ENCODE assay signal across 9 mouse cellular contexts in genomic region chr4:53219351-53219750, GRCm38 (mm10). TPM values are rescaled to one million over a fixed set of nuclear protein-coding genes. Genes with fewer than 3 reads are reported as not detected.
A peak's percentile ranks its signal among the peaks of the same experiment; 100 is the strongest.
DNase-seq lines count a peak whose midpoint lies in the region; ATAC-seq and TF ChIP-seq lines count a peak whose summit lies in the region.
"Had no signal": no experiment of that assay in that cellular context is flagged by ENCODE, and none has a peak within 500 bp of the region (broad histone marks: within the 10 kb centered on the region; RNA-seq: fewer than 3 reads in every experiment).

No protein-coding gene starts in this region.

- H3K9ac ChIP-seq in heart, adult 2 months (ENCODE audit: low read depth, low read length) = no peak overlapping the region
- H3K9ac ChIP-seq: midbrain, embryonic 12.5 days had no signal

- no peak for TF ChIP-seq POLR2A in heart, adult 2 months (IDR thresholded peaks at IDR 0.05; ENCODE audit: insufficient read depth, low read depth, low read length)

- H3K36me3 ChIP-seq in heart, adult 2 months (ENCODE audit: control insufficient read depth, insufficient read depth, low read length) = no peaks in the 10 kb centered on the region
- H3K36me3 ChIP-seq: midbrain, embryonic 12.5 days had no signal

- H3K79me2 ChIP-seq in heart, adult 2 months (replicated peaks; ENCODE audit: control insufficient read depth, insufficient read depth, low read length) = no peaks in the 10 kb centered on the region

- intact Hi-C loops in heart, adult 2 months (cut with DNase I) = loop anchor here (1.0 to 5.0 kb wide), 4 partner anchors 23 to 136 kb away; no protein-coding TSS in a partner anchor

- ATAC-seq in activated CD4-positive, CD25-positive, alpha-beta regulatory T cell, adult 4 months = no peak

- peaks cover 11% of the 10 kb centered on the region for H3K4me1 ChIP-seq in heart, adult 2 months (ENCODE audit: control insufficient read depth, insufficient read depth, low read length)

- DNase-seq in layer of hippocampus, adult 2 months (ENCODE audit: low spot score in 2 of 2) = no peak
- DNase-seq in layer of hippocampus, postnatal 25 days (ENCODE audit: extremely low spot score in 1 of 2, low spot score in 1 of 2) = no peak
- peak; percentile 36 to 38 for DNase-seq in cerebellum, postnatal 10 days
- peak; percentile 75 to 86 for DNase-seq in heart, adult 2 months
- DNase-seq in layer of hippocampus, adult 9-11 months = peak; percentile 41
- no peak for DNase-seq in T-cell, adult 2 months (ENCODE audit: low spot score)
- DNase-seq in embryo, embryonic 11 days = no peak

- no peak overlapping the region for H3K4me3 ChIP-seq in layer of hippocampus, adult 2 months
- H3K4me3 ChIP-seq in heart, adult 2 months = no peak overlapping the region
- H3K4me3 ChIP-seq: midbrain, embryonic 12.5 days had no signal

- 24% methylated on average over 3 of the region's 3 CpGs for WGBS in heart, adult 2 months

- H3K27me3 ChIP-seq in heart, adult 2 months (ENCODE audit: control insufficient read depth, insufficient read depth, low read length) = no peaks in the 10 kb centered on the region

- TF ChIP-seq CTCF in layer of hippocampus, adult 2 months (conservative IDR thresholded peaks at IDR 0.05) = no peak
- TF ChIP-seq CTCF in heart, adult 2 months (IDR thresholded peaks at IDR 0.05) = peak; percentile 23

- peak overlapping the region; percentile 93 for H3K27ac ChIP-seq in layer of hippocampus, adult 2 months
- peak overlapping the region; percentile 69 for H3K27ac ChIP-seq in heart, adult 2 months
- H3K27ac ChIP-seq: midbrain, embryonic 12.5 days had no signal

- peak; percentile 79 for TF ChIP-seq EP300 in heart, adult 2 months (IDR thresholded peaks at IDR 0.05; ENCODE audit: insufficient read depth, low read depth, low read length)

RNA-seq across cellular contexts. Expression of gene Abca1, which starts 59.7 kb away (rescaled TPM):
- 10 to 100 TPM; 20.7 to 22.3 TPM for total RNA-seq in layer of hippocampus, adult 2 months (2021)
- total RNA-seq in layer of hippocampus, postnatal 25 days (2021) = 10 to 100 TPM; 20.3 to 25.1 TPM
- 10 to 100 TPM; 13.1 to 23.5 TPM for total RNA-seq in heart, adult 2 months (2021)
- 4.2 and 8.4 TPM in 2 replicates for polyA plus RNA-seq in heart, adult 2 months (2012; rRNA removed)
- polyA plus RNA-seq in activated CD4-positive, CD25-positive, alpha-beta regulatory T cell, adult 4 months (2017; shearing (Covaris generic)) = 1 to 10 TPM; 3.2 to 3.4 TPM

Comparison
In these comparisons a context has a peak if more than half of its experiments do, and no peak if none do; other contexts are left out.
1. DNase-seq: peak in cerebellum, postnatal 10 days (2 of 2), heart, adult 2 months (2 of 2) and layer of hippocampus, adult 9-11 months (single experiment); none in layer of hippocampus, adult 2 months (0 of 2), layer of hippocampus, postnatal 25 days (0 of 2), T-cell, adult 2 months (single experiment) and embryo, embryonic 11 days (single experiment).